Mouse (Mus musculus) heart, adult 18-20 months (tissue): ENCODE results near the gene Plod2. TPM values are rescaled to one million over a fixed set of nuclear protein-coding genes. Genes with fewer than 3 reads are reported as not detected.

ENCODE experiments used
- DNase-seq, 2 experiments: peaks; one replicate each; pipeline ENCODE4 v3.0.0; 2021 to 2022; ENCODE audit warnings: mixed read lengths in 1 of 2
- long read RNA-seq, 2 experiments: library from polyadenylated mRNA; stranded (forward); transcript quantifications; one replicate each; pipeline ENCODE4 v2.0.0; 2021
- total RNA-seq, 2 experiments: library from RNA; stranded (reverse); gene quantifications; 2 replicates each; pipeline ENCODE4 v1.2.3; 2021

The Plod2 gene
- total RNA-seq = 10 to 100 TPM; 19.2 to 20.8 TPM
- long read RNA-seq, experiment 1, transcript Plod2-203 (20 exons, 3,663 nt) = major isoform, 7 of 8 reads
- long read RNA-seq, experiment 1, partial matches to known transcripts = 0 of 8 reads
- long read RNA-seq, experiment 1, other reads (novel, unspliced or antisense) = 1 of 8 reads
- long read RNA-seq, experiment 2, partial matches to known transcripts = 1 of 4 reads
- long read RNA-seq, experiment 2, other reads (novel, unspliced or antisense) = 0 of 4 reads

- peak; percentile 88 to 91 for DNase-seq
These were observed at the start of gene Plod2 for GRCm38 (mm10) chr9:92541977-92542561. TSS of gene Plod2 (plus strand) at chr9:92542223.

GRCm38 (mm10) chr9:92499710-92500410, 42.2 kb upstream of the Plod2 start:
- peak; percentile 78 to 97 for DNase-seq

GRCm38 (mm10) chr9:92504256-92504655, 37.8 kb upstream of the Plod2 start:
- DNase-seq = no peak

- DNase-seq = no peak
These were observed 37.1 kb upstream of the Plod2 start for GRCm38 (mm10) chr9:92504889-92505288.

GRCm38 (mm10) chr9:92511696-92512095, 30.3 kb upstream of the Plod2 start:
- no peak for DNase-seq

- DNase-seq = no peak
These were observed 25.0 kb upstream of the Plod2 start for GRCm38 (mm10) chr9:92517036-92517435.

- no peak for DNase-seq
These were observed 21.3 kb upstream of the Plod2 start for GRCm38 (mm10) chr9:92520751-92521150.

GRCm38 (mm10) chr9:92524506-92524905, 17.5 kb upstream of the Plod2 start:
- DNase-seq = no peak

- DNase-seq = no peak
These were observed 12.0 kb upstream of the Plod2 start for GRCm38 (mm10) chr9:92530055-92530454.

GRCm38 (mm10) chr9:92537735-92538134, 4.3 kb upstream of the Plod2 start:
- peak in 1 of 2 experiments; percentile 28 for DNase-seq

GRCm38 (mm10) chr9:92538216-92538615, 3.8 kb upstream of the Plod2 start:
- DNase-seq = no peak

GRCm38 (mm10) chr9:92542591-92543416, 781 bp downstream of the Plod2 start:
- DNase-seq = peak; percentile 59 to 78

- DNase-seq = no peak
These were observed 2.1 kb downstream of the Plod2 start for GRCm38 (mm10) chr9:92544146-92544545.

GRCm38 (mm10) chr9:92545021-92545420, 3.0 kb downstream of the Plod2 start:
- DNase-seq = no peak

- no peak for DNase-seq
These were observed 4.4 kb downstream of the Plod2 start for GRCm38 (mm10) chr9:92546446-92546845.

GRCm38 (mm10) chr9:92547106-92547505, 5.1 kb downstream of the Plod2 start:
- DNase-seq = no peak

GRCm38 (mm10) chr9:92547821-92548220, 5.8 kb downstream of the Plod2 start:
- no peak for DNase-seq

- peak; percentile 63 to 79 for DNase-seq
These were observed 6.6 kb downstream of the Plod2 start for GRCm38 (mm10) chr9:92548603-92549002.

GRCm38 (mm10) chr9:92549811-92550490, 7.9 kb downstream of the Plod2 start:
- peak; percentile 75 to 77 for DNase-seq

GRCm38 (mm10) chr9:92550981-92551380, 9.0 kb downstream of the Plod2 start:
- DNase-seq = no peak

GRCm38 (mm10) chr9:92551666-92552065, 9.6 kb downstream of the Plod2 start:
- no peak for DNase-seq

GRCm38 (mm10) chr9:92552691-92553090, 10.7 kb downstream of the Plod2 start:
- no peak for DNase-seq
